Mouse (Mus musculus) thymus, adult 2 months (tissue): ENCODE results near the gene Gpr176.

Source experiments
- CTCF ChIP-seq: fragments of 200-500 bp; IDR thresholded peaks from 2 replicates; pipeline ENCODE4 v1.5.1; 2012; ENCODE audit warnings: mild to moderate bottlenecking, control low read depth, low read length, moderate library complexity, borderline replicate concordance; ENCODE audit not compliant: control insufficient read depth, poor library complexity, insufficient read depth; ENCODE audit errors: extremely low read depth
- POLR2A ChIP-seq: fragments of 200-500 bp; IDR thresholded peaks from 2 replicates; pipeline ENCODE4 v1.6.1; 2012; ENCODE audit warnings: mild to moderate bottlenecking, low read length, control low read depth, moderate library complexity; ENCODE audit not compliant: control insufficient read depth, poor library complexity, insufficient read depth; ENCODE audit errors: extremely low read depth

DNA sequence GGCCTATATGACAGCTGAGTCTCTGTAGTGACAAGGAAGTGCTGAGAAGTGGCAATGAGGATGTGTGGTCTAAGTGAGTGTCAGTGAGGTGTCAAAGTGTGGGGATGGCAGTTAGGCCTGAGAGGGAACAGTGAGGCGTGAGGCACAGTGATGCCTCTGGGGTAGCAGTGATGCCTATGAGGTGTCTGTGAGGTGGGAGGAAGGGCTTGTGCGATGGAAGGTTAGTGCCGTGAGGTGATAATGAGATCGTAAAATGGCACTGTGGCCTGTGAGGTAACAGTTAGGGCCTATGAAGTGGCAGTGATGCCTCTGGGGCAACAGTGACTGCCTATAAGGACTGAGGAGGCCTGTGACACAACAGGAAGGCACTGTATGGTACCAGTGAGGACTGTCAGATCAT lies 69.8 kb downstream of the Gpr176 start:
- TF ChIP-seq CTCF (no peak), POLR2A (no peak)
